Mouse (Mus musculus) skeletal muscle tissue, adult 2 months (tissue): Measurements from ENCODE around the gene Ky.
A peak's percentile ranks its signal among the peaks of the same experiment; 100 is the strongest.

ENCODE experiments used
- DNase-seq: peaks from one replicate; pipeline ENCODE4 v3.0.0-alpha.2; 2012; ENCODE audit warnings: low read depth, low spot score

Ky gene

DNA sequence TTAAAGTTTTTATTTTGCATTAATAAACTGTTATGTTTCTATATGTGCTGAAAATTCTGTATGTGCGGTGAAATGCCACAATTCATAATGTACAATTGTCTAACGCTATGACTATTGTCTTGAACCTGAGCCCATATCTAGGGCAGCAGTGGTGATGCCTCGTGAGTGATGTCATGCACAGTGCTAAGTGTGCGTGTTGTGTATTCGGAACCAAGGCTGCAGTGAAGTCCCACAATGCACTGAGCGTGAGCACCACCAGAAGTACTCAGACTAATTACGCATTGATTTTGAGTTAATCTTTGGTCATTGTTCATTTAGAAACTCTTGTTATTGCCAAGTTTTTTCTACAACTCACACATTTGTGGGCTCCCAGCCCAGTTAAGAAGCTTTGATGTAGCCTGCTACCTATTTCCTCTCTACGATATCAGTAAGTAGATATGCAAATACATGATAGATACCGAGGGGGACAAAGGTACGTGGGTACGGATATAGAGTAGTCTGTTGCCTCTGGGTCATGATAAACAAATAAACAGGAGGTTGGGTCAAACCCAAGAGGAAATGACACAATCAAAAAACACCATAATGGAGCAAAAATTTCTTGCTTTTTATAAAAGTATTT, 3.4 kb upstream of the Ky start:
- DNase-seq = no peak

DNA sequence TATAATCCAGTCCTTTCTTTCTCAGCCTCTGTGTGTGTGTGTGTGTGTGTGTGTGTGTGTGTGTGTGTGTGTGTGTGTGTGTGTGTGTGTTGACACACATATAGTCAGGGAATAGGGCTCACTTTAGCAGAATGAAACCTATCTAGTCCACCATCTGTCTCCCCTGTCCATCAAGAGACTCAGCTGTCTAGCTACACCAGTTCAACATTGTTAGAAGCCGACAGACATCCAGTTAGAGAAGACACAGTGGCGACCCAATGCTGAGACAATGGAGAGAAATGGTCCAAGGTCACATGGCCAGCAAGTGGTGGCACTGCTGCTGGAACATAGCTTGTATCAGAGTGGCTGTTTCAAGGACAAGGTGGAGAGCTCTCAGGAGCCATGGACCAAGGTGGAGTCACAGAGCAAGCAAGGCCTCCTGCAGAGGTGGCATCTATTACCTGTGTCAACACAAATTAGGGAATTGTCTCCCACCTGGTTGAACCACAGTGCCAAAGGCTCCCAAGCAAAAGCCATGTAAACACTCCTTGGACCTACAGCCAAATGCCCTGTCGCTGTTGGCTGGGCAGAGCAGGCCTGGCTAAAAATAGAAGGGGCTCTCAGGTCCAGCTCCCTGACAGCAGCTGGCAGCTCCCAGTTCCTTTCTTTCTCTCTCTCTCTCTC, 703 bp upstream of the Ky start:
- peak; percentile 83 for DNase-seq

DNA sequence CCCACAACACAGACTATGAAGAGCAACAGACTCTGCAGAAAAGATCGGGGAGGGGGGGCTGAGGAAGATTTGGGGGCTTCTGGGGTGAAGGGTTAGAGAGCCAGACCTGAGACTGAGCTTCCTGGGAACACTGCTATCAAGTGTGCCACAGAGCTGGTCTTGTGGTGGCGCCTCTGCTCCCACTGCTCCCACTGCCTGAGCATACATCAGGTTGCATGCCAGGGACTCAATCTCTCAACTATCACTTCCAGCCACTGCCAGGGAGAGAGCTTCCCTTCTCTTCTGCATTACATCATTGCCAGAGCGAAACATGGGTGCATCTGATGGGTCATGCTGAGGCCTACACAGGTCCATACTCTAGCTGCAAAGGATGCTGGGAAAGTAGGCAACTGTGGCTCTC, 2.8 kb downstream of the Ky start:
- peak; percentile 63 for DNase-seq

GRCm38 (mm10) chr9:102511423-102511822, 5.9 kb downstream of the Ky start:
- DNase-seq = peak; percentile 97

DNA sequence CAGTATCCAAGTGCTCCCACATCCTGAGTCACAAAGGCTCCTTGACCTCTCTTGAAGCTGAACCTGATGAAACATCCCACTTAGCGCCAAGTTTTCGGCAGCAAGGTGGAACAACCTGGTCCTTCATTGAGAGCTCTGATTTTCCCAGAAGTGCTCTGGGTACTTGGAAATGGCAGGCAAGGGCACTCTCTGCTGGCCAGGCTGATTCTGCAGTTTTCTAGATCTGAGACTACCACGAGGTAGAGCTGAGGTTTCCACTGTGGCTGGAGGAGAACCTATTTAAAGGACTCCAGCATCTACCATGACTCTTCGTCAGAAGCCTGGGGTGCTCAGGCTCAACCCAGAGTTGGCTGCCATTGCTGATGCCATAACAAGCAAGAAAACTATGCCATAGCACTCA, 8.0 kb downstream of the Ky start:
- peak; percentile 86 for DNase-seq

GRCm38 (mm10) chr9:102518443-102518842, 12.9 kb downstream of the Ky start:
- DNase-seq = peak; percentile 96

GRCm38 (mm10) chr9:102521396-102521795, 15.8 kb downstream of the Ky start:
- DNase-seq = no peak

DNA sequence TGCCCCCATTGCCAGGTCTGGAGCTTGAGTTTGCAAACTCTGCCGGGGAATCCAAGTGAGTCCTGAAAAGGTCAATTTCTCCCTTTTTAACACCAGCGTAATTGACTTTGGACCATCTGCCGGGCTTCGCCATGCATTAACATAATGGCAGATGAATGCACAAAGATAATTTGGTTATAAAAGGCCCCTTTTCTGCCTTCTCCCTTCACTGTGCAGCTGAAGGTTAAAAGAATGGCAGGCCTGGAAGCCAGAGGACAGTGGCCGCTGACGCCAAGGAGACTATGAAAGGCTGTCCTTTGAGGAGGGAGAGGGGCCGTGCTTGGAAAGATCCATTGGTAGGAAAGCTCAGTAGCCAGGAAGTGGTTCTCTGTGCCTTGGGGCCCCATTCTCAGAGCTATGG, 22.6 kb downstream of the Ky start:
- no peak for DNase-seq

GRCm38 (mm10) chr9:102528561-102528960, 23.0 kb downstream of the Ky start:
- no peak for DNase-seq

- no peak for DNase-seq
Measured at GRCm38 (mm10) chr9:102529008-102529407, 23.5 kb downstream of the Ky start.

- DNase-seq = no peak
Measured at GRCm38 (mm10) chr9:102531051-102531892, 25.7 kb downstream of the Ky start.

DNA sequence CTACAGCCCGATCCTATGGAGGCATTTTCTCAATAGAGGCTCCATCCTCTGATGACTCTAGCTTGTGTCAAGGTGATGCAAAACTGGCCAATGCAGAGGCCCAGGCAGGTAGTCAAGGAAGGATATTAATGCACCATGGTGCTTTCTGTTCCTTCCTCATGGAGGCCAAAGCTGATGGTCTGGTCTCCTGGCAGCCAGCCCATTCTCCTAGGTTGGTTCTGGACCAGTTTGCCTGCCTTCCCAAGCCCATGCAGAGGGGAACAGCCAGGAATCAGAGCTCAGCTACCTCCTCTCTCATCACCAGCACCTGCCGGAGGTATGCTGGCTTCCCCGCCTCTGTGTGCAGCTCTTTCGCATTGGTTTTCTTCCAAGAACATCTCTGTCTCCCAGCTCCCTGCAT, 31.4 kb downstream of the Ky start:
- DNase-seq = no peak

DNA sequence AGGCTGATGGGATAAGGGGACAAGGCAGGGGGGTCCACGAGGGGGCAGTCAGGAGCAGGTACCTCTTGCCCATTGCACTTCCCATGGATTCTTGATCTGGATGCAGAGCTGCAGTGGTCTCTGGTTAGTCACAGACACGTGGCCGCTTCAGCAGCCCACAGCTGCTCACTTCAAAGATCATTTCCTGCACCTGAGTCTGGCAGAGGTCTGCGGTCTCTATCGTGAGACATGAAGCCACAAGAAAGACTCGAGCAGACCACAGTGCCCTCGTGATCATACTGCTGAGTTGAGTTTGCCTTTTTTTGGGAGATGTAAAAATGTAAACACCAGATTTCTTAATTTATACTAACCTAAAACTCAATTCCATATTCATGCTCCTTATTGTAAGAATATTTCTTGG, 34.1 kb downstream of the Ky start:
- no peak for DNase-seq

DNA sequence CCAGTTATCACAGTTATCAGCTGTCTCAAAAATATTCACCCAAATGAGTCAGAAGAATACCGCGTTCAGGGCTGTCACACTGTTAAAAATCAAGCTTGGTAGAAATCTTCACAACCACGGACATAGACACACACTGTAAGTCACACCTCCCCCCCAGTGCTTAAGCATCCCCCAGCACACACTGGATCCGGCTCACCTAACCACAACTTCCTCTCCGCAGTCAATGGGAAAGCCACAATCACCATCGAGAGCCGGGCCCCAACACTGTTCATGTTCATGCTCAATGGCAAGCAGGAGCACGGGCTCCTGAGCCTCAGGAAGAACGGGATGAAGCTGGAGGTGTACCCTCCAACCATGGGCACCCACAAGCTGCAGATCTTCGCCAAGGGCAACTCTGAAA, 36.1 kb downstream of the Ky start:
- DNase-seq = no peak

DNA sequence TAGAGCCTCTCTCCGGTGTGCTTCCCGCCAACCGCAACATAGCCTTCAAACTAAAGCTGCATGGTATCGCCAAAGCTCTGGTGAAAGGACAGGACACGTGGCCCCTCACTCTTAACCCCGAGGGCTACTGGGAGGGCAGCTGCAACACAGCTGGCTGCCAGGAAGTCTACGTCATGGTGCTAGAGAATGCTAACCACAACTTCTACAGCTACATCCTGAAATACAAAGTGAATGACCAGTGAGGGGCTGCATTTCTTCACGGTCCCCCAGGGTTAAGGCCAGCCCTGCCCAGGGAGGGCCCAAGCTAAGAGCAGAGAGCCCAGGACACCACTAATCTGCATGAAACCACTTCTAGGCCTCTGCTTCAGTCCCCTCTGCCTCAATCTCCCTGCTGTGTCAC, 37.0 kb downstream of the Ky start:
- DNase-seq = no peak

- DNase-seq = no peak
Measured at GRCm38 (mm10) chr9:102543761-102544115, 38.2 kb downstream of the Ky start.

DNA sequence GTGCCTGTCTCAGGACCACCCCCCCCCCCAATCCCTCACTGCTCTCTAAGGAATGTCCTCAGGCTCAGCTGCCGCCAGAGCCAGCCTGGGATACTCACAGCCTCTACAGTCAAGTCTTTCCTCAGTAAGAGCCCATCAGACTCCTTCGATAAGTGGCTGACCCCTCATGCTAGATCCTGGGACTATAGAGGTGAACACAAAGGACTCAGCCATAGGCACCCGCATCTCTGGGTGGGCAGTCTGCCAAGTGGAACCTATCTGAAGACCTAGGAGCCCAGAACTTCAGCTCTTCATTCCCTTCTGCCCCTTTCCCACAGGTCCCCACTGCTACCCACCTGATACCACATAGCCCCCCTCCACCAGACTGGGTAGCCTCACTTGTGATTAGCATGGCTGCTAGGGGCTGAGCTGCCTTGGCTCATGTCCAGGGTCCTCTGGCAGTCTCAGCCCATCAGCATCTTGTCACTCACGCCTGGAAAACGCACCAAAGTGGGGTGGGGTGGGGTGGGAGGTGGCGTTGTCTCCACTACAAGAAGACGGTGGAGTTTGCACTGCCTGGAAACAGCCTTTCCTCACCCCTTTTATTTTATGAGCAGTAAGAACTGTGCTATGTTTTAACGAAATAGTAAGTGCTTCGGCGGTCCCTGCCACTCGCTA, 38.7 kb downstream of the Ky start:
- no peak for DNase-seq

DNA sequence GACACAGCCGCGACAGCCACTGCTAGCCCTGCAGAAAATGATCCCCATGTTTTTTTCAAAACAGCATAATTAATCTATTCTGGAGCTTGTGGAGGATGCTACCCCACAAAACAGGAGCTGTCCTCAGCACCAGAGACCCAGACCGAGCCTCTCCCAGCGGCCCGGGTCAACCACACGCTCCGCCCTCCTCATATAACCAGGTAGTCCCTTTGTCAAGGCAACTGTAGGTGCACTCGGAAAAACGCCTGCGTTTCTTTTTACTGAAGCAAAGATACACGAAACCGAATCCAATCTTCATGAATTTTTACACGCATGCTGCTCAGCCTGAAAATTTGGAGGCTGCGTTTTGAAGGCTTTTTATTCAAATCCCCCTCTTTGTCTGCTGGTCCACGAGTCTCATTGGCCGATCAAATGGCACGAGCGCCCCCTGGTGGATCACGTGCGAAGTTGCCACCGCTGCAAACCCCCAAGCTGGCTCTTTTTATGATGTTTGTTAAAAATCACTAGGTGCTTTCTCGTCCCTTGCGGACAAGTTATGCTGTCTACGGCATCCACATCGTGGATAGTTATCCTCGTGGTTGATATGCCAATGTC, 39.3 kb downstream of the Ky start:
- peak; percentile 59 for DNase-seq

DNA sequence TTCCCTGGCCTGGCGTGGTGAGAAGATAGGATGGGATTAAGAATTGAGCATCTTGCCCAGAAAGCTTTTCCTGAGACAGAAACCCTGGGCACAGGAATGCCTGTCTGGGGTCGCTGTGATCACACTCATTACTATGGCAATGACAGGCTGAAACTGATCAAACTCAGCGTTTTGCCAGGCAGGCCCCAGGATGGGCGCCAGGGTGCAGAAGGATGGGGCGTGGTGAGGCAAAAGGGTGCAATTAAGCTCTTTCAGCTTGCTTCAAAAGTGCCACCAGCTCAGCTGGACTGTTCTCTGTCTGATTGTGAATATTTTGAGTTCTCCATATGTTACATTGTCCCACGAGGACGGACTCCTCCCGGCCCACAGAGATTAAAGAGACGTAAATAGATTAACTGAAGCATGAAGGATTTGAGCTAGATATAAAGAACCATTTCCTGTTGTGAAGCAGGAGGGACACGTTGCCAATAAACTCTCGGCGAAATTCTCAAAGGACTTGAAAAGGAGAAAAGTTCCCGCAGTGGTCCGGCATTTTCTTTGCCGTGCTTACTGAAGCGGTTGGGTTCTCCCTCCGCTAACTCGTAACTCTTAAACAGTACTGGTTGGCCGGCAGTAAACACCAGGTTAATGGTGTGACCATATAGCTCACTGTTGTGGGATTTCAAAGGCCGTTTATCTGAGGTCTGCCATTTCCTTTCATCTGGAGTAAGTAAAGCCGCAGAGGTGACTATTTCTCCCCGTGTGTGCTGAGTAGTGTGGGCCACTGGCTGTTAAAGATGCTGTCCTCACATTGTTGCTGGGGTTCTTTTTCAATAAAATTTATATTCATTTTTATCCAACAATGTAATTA, 40.1 kb downstream of the Ky start:
- no peak for DNase-seq

- no peak for DNase-seq
Measured at GRCm38 (mm10) chr9:102546256-102547027, 40.9 kb downstream of the Ky start.
